Comparison of ENCODE assay signal across 17 mouse cellular contexts in genomic region chr19:26308477-26309135, GRCm38 (mm10).
A peak's percentile ranks its signal among the peaks of the same experiment; 100 is the strongest.
DNase-seq lines count a peak whose midpoint lies in the region; ATAC-seq lines count a peak whose summit lies in the region.
"Had no signal": no experiment of that assay in that cellular context is flagged by ENCODE, and none has a peak within 500 bp of the region (broad histone marks: within the 10 kb centered on the region; RNA-seq: fewer than 3 reads in every experiment).

No protein-coding gene starts in this region.

- DNase-seq in forebrain, embryonic 10.5 days (ENCODE audit: extremely low spot score, low spot score) = no peak
- DNase-seq in frontal cortex, adult 2 months (ENCODE audit: extremely low spot score in 1 of 2, low spot score in 1 of 2) = peak; percentile 38 to 66
- peak; percentile 27 to 59 for DNase-seq in left cerebral cortex, adult 18-20 months (ENCODE audit: low spot score in 2 of 2)
- DNase-seq in right cerebral cortex, postnatal 14 days = peak; percentile 47
- DNase-seq in cerebellum, adult 9-10 months = no peak
- DNase-seq in kidney, adult 11 months = no peak
- DNase-seq in limb, embryonic 10.5 days (ENCODE audit: low spot score) = no peak
- DNase-seq: cerebellum, adult 11 months; cerebellum, postnatal 36 days; gastrocnemius, postnatal 25 days; heart, postnatal 36 days; lung, adult 2 months had no signal

- no peaks in the 10 kb centered on the region for H3K36me3 ChIP-seq in forebrain, embryonic 15.5 days
- no peaks in the 10 kb centered on the region for H3K36me3 ChIP-seq in forebrain, embryonic 10.5 days (replicated peaks)
- no peaks in the 10 kb centered on the region for H3K36me3 ChIP-seq in limb, embryonic 10.5 days
- H3K36me3 ChIP-seq: embryonic facial prominence, embryonic 10.5 days; heart, embryonic 12.5 days; midbrain, embryonic 15.5 days had no signal

- whole genome bisulfite sequencing in forebrain, embryonic 15.5 days = 55% methylated on average over 1 of the region's 1 CpGs
- 97% methylated on average over 1 of the region's 1 CpGs for WGBS in forebrain, embryonic 10.5 days
- 97% methylated on average over 1 of the region's 1 CpGs for WGBS in limb, embryonic 10.5 days

- no peak overlapping the region for H3K4me2 ChIP-seq in forebrain, embryonic 15.5 days (replicated peaks)
- H3K4me2 ChIP-seq: heart, embryonic 12.5 days; midbrain, embryonic 15.5 days had no signal

- peak overlapping the region; percentile 6; the same call in 1 of the 2 replicates for H3K27ac ChIP-seq in forebrain, embryonic 15.5 days (replicated peaks)
- no peak overlapping the region for H3K27ac ChIP-seq in forebrain, embryonic 10.5 days
- H3K27ac ChIP-seq in limb, embryonic 10.5 days = no peak overlapping the region
- H3K27ac ChIP-seq: embryonic facial prominence, embryonic 10.5 days; midbrain, embryonic 15.5 days; stomach, postnatal 0 days had no signal

- H3K4me1 ChIP-seq in forebrain, embryonic 15.5 days = peaks cover 3% of the 10 kb centered on the region; the same call in 1 of the 2 replicates
- no peaks in the 10 kb centered on the region for H3K4me1 ChIP-seq in forebrain, embryonic 10.5 days
- no peaks in the 10 kb centered on the region for H3K4me1 ChIP-seq in limb, embryonic 10.5 days
- H3K4me1 ChIP-seq: embryonic facial prominence, embryonic 10.5 days; heart, embryonic 12.5 days; midbrain, embryonic 15.5 days had no signal

- peak; percentile 70 for ATAC-seq in forebrain, embryonic 15.5 days (replicated peaks)
- ATAC-seq: midbrain, embryonic 15.5 days had no signal

- H3K9ac ChIP-seq in forebrain, embryonic 15.5 days (replicated peaks) = no peak overlapping the region
- H3K9ac ChIP-seq: heart, embryonic 12.5 days; midbrain, embryonic 15.5 days had no signal

- no peaks in the 10 kb centered on the region for H3K27me3 ChIP-seq in forebrain, embryonic 15.5 days
- no peaks in the 10 kb centered on the region for H3K27me3 ChIP-seq in forebrain, embryonic 10.5 days (ENCODE audit: poor library complexity, severe bottlenecking)
- H3K27me3 ChIP-seq in limb, embryonic 10.5 days (ENCODE audit: low read depth, poor library complexity, severe bottlenecking) = no peaks in the 10 kb centered on the region
- H3K27me3 ChIP-seq: heart, embryonic 12.5 days; midbrain, embryonic 15.5 days had no signal

- H3K4me3 ChIP-seq in forebrain, embryonic 15.5 days = no peak overlapping the region
- H3K4me3 ChIP-seq in forebrain, embryonic 10.5 days = no peak overlapping the region
- H3K4me3 ChIP-seq in limb, embryonic 10.5 days = no peak overlapping the region
- H3K4me3 ChIP-seq: embryonic facial prominence, embryonic 10.5 days; heart, embryonic 12.5 days; midbrain, embryonic 15.5 days had no signal

- H3K9me3 ChIP-seq in forebrain, embryonic 15.5 days = no peaks in the 10 kb centered on the region
- no peaks in the 10 kb centered on the region for H3K9me3 ChIP-seq in forebrain, embryonic 10.5 days
- no peaks in the 10 kb centered on the region for H3K9me3 ChIP-seq in limb, embryonic 10.5 days (replicated peaks)
- H3K9me3 ChIP-seq: embryonic facial prominence, embryonic 10.5 days; heart, embryonic 12.5 days; midbrain, embryonic 15.5 days had no signal

Comparison
In these comparisons a context has a peak if more than half of its experiments do, and no peak if none do; other contexts are left out.
1. DNase-seq: peak in frontal cortex, adult 2 months (2 of 2), left cerebral cortex, adult 18-20 months (2 of 2) and right cerebral cortex, postnatal 14 days (single experiment); none in forebrain, embryonic 10.5 days (single experiment), cerebellum, adult 9-10 months (single experiment), kidney, adult 11 months (single experiment) and limb, embryonic 10.5 days (single experiment).